Mouse (Mus musculus) embryonic fibroblast, embryonic 13.5 days (primary cell): Measurements from ENCODE around the gene Zfhx3. TPM values are rescaled to one million over a fixed set of nuclear protein-coding genes. Genes with fewer than 3 reads are reported as not detected.

ENCODE experiments used
- H3K27ac ChIP-seq: 2 replicates; pipeline ENCODE4 v1.5.1; 2012; ENCODE audit warnings: low read length, control low read depth, inconsistent platforms; ENCODE audit not compliant: insufficient read depth
- H3K4me1 ChIP-seq: 2 replicates; pipeline ENCODE4 v1.6.1; 2011; ENCODE audit warnings: low read length; ENCODE audit not compliant: control insufficient read depth, insufficient read depth
- H3K4me3 ChIP-seq: 2 replicates; pipeline ENCODE4 v1.5.1; 2011; ENCODE audit warnings: mild to moderate bottlenecking, control low read depth, low read length; ENCODE audit not compliant: insufficient read depth
- CTCF ChIP-seq: IDR thresholded peaks from 2 replicates; pipeline ENCODE4 v1.5.1; 2011; ENCODE audit warnings: mild to moderate bottlenecking, control low read depth, low read length, moderate library complexity, borderline replicate concordance; ENCODE audit not compliant: insufficient read depth
- POLR2A ChIP-seq: IDR thresholded peaks from 2 replicates; pipeline ENCODE4 v1.6.1; 2011; ENCODE audit warnings: low read depth, mild to moderate bottlenecking, control low read depth, low read length, moderate library complexity
- polyA plus RNA-seq: library from polyadenylated mRNA; stranded (reverse); fragments of >200 nt; gene quantifications from 2 replicates; pipeline ENCODE4 v1.2.4, GENCODE M21; 2011; ENCODE audit warnings: low read depth; ENCODE audit not compliant: missing spikeins, insufficient read length

Gene Zfhx3
- polyA plus RNA-seq, 1 experiment: 30.6 TPM

DNA sequence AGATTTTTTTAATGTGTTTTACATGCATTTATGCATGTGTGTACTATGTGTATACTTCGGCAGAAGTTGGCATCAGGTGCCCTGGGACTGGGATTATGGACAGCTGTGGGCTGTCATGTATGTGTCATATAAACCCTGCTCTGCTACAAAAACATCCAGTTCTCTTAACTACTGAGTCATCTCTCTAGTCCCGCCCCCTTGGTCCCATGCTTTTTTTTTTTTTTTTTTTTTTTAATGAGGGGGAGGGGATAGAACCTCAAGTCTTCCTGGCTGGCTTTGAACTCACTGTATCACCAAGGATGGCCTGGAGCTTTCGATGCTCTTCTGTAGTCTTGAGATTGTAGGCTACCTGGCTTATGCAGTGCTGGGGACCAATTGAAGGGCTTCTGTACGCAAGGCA is 827.9 kb downstream of the Zfhx3 start:
- Histone ChIP-seq H3K4me3 (no peak overlapping the region), H3K4me1 (peaks cover 3% of the 10 kb centered on the region), H3K27ac (no peak overlapping the region)
- no peak for TF ChIP-seq CTCF
- TF ChIP-seq POLR2A: no peak

DNA sequence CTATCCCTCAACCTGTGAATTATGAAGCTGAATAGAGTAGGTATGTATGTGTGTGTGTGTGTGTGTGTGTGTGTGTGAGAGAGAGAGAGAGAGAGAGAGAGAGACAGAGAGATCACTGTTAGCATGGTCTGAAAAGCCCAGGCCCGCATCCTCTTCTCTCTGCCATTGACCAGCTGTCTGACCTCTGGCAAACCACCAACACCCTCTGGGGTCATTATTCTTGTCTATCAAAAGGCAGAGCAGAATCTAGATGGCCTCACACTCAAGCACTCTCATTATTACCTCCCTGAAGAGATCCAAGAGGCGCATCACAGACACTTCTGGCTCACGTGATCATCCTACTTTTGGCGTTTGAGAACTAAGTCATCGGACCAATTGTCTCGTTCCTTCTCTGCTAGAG is 831.0 kb downstream of the Zfhx3 start:
- H3K4me1 ChIP-seq: peaks cover 13% of the 10 kb centered on the region
- TF ChIP-seq CTCF (no peak), POLR2A (no peak)
- no peak overlapping the region for H3K27ac ChIP-seq
- H3K4me3 ChIP-seq: no peak overlapping the region

GRCm38 (mm10) chr8:108778063-108778462 is 835.6 kb downstream of the Zfhx3 start:
- Histone ChIP-seq H3K4me3 (no peak overlapping the region), H3K4me1 (peaks cover 22% of the 10 kb centered on the region), H3K27ac (no peak overlapping the region)
- TF ChIP-seq CTCF: no peak
- TF ChIP-seq POLR2A: no peak

- H3K4me1 ChIP-seq: peaks cover 22% of the 10 kb centered on the region
- H3K4me3 ChIP-seq: no peak overlapping the region
- H3K27ac ChIP-seq: no peak overlapping the region
- no peak for TF ChIP-seq POLR2A
- TF ChIP-seq CTCF: no peak
Measured at GRCm38 (mm10) chr8:108778551-108778950, 836.1 kb downstream of the Zfhx3 start.

GRCm38 (mm10) chr8:108780766-108781165 is 838.3 kb downstream of the Zfhx3 start:
- no peak for TF ChIP-seq POLR2A
- no peak overlapping the region for H3K27ac ChIP-seq

DNA sequence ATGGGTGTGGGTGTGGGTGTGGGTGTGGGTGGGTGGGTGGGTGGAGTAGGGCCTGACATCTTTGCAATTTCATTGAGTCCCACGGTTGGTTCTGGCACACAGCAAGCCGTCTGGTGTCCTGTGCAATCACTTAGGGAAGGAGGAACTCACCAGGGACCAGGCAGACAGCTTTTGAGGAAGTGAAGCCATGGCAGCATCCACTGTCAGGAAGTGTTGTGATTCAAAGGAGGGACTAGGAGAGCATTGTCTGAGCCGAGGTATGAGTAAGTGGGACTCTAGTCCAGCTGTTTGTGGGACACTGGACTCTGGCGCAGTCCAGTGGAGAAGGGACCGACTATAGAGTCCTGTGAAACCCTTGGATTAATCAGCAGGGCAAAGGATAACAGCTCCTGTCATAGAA is 838.7 kb downstream of the Zfhx3 start:
- TF ChIP-seq POLR2A: no peak
- no peak for TF ChIP-seq CTCF
- H3K4me1 ChIP-seq: peaks cover 19% of the 10 kb centered on the region
- H3K27ac ChIP-seq: no peak overlapping the region
- no peak overlapping the region for H3K4me3 ChIP-seq

More at GRCm38 (mm10) chr8:108780766-108781165, 838.3 kb downstream of the Zfhx3 start:
- Histone ChIP-seq H3K4me1 (peaks cover 19% of the 10 kb centered on the region), H3K4me3 (no peak overlapping the region)

DNA sequence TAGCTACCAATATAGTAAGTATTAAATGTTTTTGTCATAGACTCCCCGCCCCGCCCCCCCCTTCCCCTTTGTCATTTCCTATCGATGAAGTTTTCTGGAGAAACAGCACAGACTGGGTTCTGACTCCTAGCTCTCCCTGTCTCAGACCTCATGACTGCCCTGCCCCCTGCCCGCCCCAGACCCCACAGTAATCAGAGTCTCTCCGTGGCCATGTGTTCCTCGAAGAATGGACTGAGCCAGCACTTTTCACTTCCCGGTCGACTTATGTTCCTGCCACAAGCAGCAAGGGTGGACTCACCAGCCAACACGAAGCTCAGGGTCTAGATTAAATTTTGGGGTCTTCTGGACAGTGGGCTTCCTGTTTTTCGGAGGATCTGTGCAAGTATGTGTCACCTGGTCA is 840.7 kb downstream of the Zfhx3 start:
- H3K27ac ChIP-seq: no peak overlapping the region
- TF ChIP-seq CTCF: no peak
- TF ChIP-seq POLR2A: no peak
- H3K4me1 ChIP-seq: peaks cover 10% of the 10 kb centered on the region
- H3K4me3 ChIP-seq: no peak overlapping the region

DNA sequence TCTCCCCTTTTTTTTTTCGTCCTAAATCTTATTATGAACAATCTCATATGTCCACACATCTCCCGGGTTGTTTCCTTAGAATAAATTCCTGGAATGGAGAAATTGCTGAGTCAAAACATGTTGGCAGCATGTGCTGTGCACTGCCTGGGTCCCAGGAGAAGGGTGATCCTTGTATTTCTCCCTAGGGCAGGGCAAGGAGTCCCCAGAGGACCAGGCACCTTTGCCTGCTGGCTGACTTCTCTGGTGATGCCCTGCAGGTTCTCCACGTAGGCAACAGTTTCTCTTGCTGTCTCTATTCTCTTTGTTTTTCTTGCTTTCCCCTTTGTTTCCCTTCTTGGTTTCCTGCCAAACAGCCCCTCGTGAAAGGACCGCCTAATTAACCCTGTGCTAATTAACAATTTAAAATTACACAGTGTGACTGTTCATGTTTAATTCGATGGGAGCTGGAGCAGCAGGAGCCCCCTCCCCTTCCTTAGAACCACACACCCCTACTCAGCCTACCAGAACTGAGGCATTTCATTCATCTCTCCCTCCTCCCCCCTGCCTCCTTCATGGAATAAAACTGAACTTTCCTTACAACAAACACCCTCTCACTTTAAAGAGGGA is 845.8 kb downstream of the Zfhx3 start:
- H3K4me1 ChIP-seq: peaks cover 6% of the 10 kb centered on the region
- TF ChIP-seq CTCF: no peak
- no peak for TF ChIP-seq POLR2A
- H3K4me3 ChIP-seq: no peak overlapping the region
- no peak overlapping the region for H3K27ac ChIP-seq

DNA sequence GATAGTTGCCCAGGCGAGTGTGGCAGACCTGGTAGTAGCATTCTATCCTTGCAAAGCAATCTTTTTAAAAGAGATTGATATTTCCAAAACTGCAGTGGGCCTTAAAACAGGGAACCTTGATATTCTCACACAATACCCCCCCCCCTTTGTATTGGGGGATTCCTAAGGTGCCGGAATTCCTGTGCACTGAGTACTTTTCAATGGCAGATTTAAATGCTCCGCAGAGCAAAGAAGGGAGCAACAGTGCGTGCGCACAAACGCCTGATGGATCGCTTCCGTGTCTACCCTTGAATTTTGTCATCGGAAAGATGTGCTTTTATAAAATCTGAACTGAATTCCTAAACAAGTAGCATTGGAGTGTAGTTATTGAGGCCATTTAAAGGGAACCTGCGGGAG is 846.3 kb downstream of the Zfhx3 start:
- peaks cover 6% of the 10 kb centered on the region for H3K4me1 ChIP-seq
- no peak for TF ChIP-seq POLR2A
- no peak for TF ChIP-seq CTCF
- H3K27ac ChIP-seq: no peak overlapping the region
- no peak overlapping the region for H3K4me3 ChIP-seq

GRCm38 (mm10) chr8:108790559-108791293 is 848.3 kb downstream of the Zfhx3 start:
- Histone ChIP-seq H3K4me1 (peaks cover 6% of the 10 kb centered on the region), H3K4me3 (no peak overlapping the region), H3K27ac (no peak overlapping the region)
- TF ChIP-seq POLR2A: no peak
- TF ChIP-seq CTCF: peak; percentile 12; the same call in 1 of the 2 replicates
